Mouse (Mus musculus) liver, embryonic 11.5 days (tissue): ENCODE results near the gene Iqch. TPM values are rescaled to one million over a fixed set of nuclear protein-coding genes. Genes with fewer than 3 reads are reported as not detected.

ENCODE experiments used
- ATAC-seq: fragments of 200-750 bp; cut with Nextera tagmentation; replicated peaks from 2 replicates; pipeline ENCODE4 v1.8.0; 2017; ENCODE audit warnings: moderate number of reproducible peaks, mild to moderate bottlenecking, moderate TSS enrichment, moderate library complexity; ENCODE audit not compliant: low FRiP score
- DNase-seq: peaks from one replicate; pipeline ENCODE4 v3.0.0-alpha.2; 2017; ENCODE audit warnings: low spot score
- H3K27ac ChIP-seq: fragments of 300-500 bp; sonication (generic); 2 replicates; pipeline ENCODE4 v1.5.1; 2014; ENCODE audit warnings: mild to moderate bottlenecking, low read depth, low read length, control low read depth
- H3K27me3 ChIP-seq: fragments of 300-500 bp; sonication (generic); replicated peaks from 2 replicates; pipeline ENCODE4 v1.6.1; 2014; ENCODE audit warnings: low read length, mixed read lengths; ENCODE audit not compliant: control insufficient read depth, insufficient read depth
- H3K36me3 ChIP-seq: fragments of 300-500 bp; sonication (generic); 2 replicates; pipeline ENCODE4 v1.6.1; 2014; ENCODE audit warnings: mild to moderate bottlenecking, low read length, moderate library complexity, mixed read lengths; ENCODE audit not compliant: control insufficient read depth, insufficient read depth
- H3K4me1 ChIP-seq: fragments of 300-500 bp; sonication (generic); replicated peaks from 2 replicates; pipeline ENCODE4 v1.6.1; 2014; ENCODE audit warnings: low read length, mixed read lengths; ENCODE audit not compliant: control insufficient read depth, insufficient read depth
- H3K4me2 ChIP-seq: fragments of 300-500 bp; sonication (generic); 2 replicates; pipeline ENCODE4 v1.6.1; 2014; ENCODE audit warnings: mild to moderate bottlenecking, control low read depth, moderate library complexity
- H3K4me3 ChIP-seq: fragments of 300-500 bp; sonication (generic); 2 replicates; pipeline ENCODE4 v1.5.1; 2014; ENCODE audit warnings: low read depth, low read length, control low read depth
- H3K9ac ChIP-seq: fragments of 300-500 bp; sonication (generic); 2 replicates; pipeline ENCODE4 v1.6.1; 2014; ENCODE audit warnings: low read depth, low read length, control low read depth
- H3K9me3 ChIP-seq: fragments of 300-500 bp; sonication (generic); 2 replicates; pipeline ENCODE4 v1.6.1; 2016; ENCODE audit warnings: low read length, inconsistent platforms, mixed read lengths; ENCODE audit not compliant: control insufficient read depth
- WGBS: fragments of 180-500 bp; shearing (Covaris S2); extraction: QIAGEN DNeasy Blood & Tissue Kit; methylation state at CpG from one replicate; pipeline ENCODE4 v1.1.7; 2014; 5-methylcytosine and 5-hydroxymethylcytosine counted together
- polyA plus RNA-seq: library from polyadenylated mRNA; unstranded; fragments of >200 nt; fragmentation: Nextera tagmentation; extraction: Ambion mirVana; gene quantifications from 2 replicates; pipeline ENCODE4 v1.2.1, GENCODE M21; 2014

Gene Iqch
- polyA plus RNA-seq, 1 experiment from 2014 or later = 0.05 TPM

DNA sequence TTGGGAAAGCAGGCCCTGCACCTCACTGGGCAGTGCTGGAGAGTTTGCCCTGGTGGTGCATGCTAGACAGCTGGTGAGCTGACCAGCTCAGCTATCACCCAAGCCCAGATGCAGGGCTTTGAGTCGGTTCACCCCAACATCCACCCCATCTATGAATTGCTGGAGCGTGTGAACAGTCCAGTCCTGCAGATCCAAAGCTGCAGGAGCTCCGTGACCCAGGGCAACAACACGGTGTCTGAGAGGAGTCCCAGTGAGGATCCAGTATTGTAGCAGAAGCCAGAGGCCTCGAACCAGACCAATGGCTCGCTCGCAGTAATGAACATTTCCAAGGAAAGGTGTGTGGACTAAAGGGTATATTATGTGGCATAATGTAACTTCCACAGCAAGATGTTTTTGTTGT lies 61.0 kb downstream of the Iqch start:
- H3K4me3 ChIP-seq = no peak overlapping the region
- H3K9ac ChIP-seq = no peak overlapping the region
- WGBS = 79% methylated on average over 7 of the region's 7 CpGs
- DNase-seq (no peak), ATAC-seq (no peak)
- no peak overlapping the region for H3K4me2 ChIP-seq
- H3K4me1 ChIP-seq = no peaks in the 10 kb centered on the region
- H3K9me3 ChIP-seq = no peaks in the 10 kb centered on the region
- H3K27ac ChIP-seq = no peak overlapping the region
- no peaks in the 10 kb centered on the region for H3K27me3 ChIP-seq
- H3K36me3 ChIP-seq = no peaks in the 10 kb centered on the region

DNA sequence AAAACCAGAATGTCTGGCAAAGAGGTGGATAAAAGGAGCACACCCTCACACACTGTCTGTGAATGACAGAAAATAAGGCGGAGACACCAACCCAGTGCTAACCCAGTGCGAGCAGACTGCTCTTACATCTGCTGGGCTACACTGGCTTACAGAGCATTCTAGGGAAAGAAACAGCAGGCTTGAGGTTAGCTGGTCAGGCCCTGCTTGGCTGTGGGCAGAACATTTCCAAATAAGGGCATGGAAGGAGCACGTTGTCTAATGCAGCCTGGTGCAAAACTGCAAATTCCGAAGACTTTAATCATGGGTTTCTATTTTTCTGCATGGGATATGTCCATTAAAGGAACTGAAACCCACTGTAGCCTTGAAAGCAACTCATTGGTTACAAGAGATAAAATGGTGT lies 64.8 kb downstream of the Iqch start:
- Histone ChIP-seq H3K36me3 (no peaks in the 10 kb centered on the region), H3K4me2 (no peak overlapping the region), H3K27me3 (0 out of 2 replicates have a peak, but pooled peaks cover 3% of the 10 kb centered on the region), H3K9ac (no peak overlapping the region), H3K4me1 (no peaks in the 10 kb centered on the region; the same call in 1 of the 2 replicates), H3K9me3 (no peaks in the 10 kb centered on the region), H3K27ac (no peak overlapping the region), H3K4me3 (no peak overlapping the region)
- DNase-seq (no peak), ATAC-seq (no peak)
- WGBS = 70% methylated on average over 4 of the region's 4 CpGs

DNA sequence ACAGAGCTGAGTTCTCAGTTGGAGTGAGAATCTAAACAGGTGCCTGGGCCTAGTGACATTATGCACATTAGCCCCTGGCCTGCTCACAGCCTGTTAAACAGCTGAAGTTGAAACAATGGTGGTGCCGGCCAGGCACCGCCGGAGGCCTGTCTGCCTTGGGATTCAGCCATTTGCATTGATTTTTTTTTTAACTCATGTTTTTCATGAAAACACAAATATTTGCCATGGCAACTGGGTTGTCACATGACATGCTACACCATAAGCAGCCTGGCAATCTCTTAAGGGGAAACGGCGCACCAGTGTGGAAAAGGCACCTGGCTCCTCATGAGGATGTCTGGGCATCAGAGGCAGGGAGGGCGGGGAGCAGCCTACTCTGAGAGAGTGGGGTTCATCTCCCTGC lies 67.3 kb downstream of the Iqch start:
- DNase-seq (no peak), ATAC-seq (no peak)
- Histone ChIP-seq H3K27ac (no peak overlapping the region), H3K9me3 (no peaks in the 10 kb centered on the region), H3K27me3 (0 out of 2 replicates have a peak, but pooled peaks cover 3% of the 10 kb centered on the region), H3K4me1 (no peaks in the 10 kb centered on the region; the same call in 1 of the 2 replicates), H3K9ac (no peak overlapping the region), H3K36me3 (no peaks in the 10 kb centered on the region), H3K4me2 (no peak overlapping the region), H3K4me3 (no peak overlapping the region)
- 78% methylated on average over 6 of the region's 6 CpGs for WGBS

DNA sequence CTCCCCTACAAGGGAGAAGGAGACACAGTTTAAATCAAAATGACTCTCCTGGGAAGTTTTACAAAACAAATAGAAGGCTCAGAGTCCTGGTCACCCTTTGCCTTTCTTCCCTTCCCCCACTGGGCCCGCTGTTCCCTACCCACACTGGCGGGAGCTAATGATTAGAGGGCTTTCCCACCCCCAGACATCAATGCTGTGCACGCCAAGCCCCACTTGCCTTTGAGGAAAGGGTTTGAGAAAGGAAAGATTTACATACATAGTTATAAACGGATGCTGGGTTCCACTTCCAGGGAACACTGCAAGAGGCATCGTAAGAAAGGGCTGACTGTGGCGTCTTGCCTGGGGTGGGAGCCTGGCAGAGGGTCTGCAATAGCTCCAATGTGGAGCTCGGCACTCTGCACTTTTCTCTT lies 67.9 kb downstream of the Iqch start:
- Histone ChIP-seq H3K36me3 (no peaks in the 10 kb centered on the region), H3K27me3 (0 out of 2 replicates have a peak, but pooled peaks cover 3% of the 10 kb centered on the region), H3K27ac (no peak overlapping the region), H3K9ac (no peak overlapping the region), H3K4me3 (no peak overlapping the region), H3K4me1 (no peaks in the 10 kb centered on the region; the same call in 1 of the 2 replicates), H3K9me3 (no peaks in the 10 kb centered on the region), H3K4me2 (no peak overlapping the region)
- DNase-seq (no peak), ATAC-seq (no peak)
- WGBS = 48% methylated on average over 7 of the region's 7 CpGs

DNA sequence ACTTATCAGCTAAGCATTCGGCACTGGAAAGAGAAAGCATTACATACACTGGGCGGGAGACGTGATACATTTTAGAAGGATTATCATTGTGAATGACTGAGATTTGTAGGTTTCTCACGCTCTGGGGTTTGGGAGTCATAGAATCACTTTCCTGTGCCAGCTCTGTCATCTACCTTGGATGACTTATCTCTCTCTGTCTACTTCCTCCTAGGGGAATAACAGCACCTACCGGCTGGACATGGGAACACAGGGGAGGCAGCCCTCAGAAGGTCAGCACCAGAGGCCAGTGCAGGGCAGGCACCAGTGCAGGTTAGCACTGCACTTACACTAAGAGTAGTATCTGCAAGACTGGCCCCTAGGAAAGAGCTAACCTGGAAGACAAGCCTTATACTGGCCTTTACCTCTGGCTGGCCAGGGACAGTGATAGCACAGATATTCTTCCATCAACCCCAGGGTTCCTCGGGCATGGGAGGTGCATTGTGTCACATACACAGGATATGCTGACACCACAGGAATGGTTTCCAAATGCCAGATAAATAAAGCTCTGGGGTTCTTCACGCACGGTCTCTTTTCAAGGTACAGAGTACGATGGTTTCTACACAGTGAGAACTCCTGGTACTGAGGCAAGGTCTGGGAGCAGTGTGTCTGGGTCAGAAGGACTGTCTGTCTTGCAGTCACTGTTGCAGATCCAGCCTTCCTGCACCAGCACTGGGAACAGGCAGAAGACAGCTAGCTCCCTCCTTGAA lies 69.2 kb downstream of the Iqch start:
- Histone ChIP-seq H3K4me2 (no peak overlapping the region), H3K9me3 (no peaks in the 10 kb centered on the region), H3K27me3 (0 out of 2 replicates have a peak, but pooled peaks cover 3% of the 10 kb centered on the region), H3K36me3 (no peaks in the 10 kb centered on the region), H3K27ac (no peak overlapping the region), H3K4me1 (no peaks in the 10 kb centered on the region; the same call in 1 of the 2 replicates), H3K9ac (no peak overlapping the region), H3K4me3 (no peak overlapping the region)
- ATAC-seq (no peak), DNase-seq (no peak)
- 58% methylated on average over 9 of the region's 9 CpGs for WGBS

DNA sequence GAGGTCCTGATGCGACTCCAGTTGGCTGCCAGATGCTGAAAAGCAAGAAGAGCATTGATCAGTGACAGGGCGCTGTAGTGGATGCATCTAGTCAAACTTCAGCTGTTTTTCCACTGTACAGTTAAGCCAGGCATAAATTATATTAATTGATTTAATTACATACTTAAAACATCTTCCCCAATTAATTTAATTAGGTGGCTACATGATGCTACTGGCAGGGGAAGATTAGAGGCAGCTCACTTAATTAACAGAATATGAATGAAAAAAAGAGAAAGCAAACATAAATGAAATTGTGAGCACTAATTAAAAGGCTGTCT lies 78.4 kb downstream of the Iqch start:
- Histone ChIP-seq H3K4me3 (no peak overlapping the region), H3K4me1 (no peaks in the 10 kb centered on the region), H3K27me3 (no peaks in the 10 kb centered on the region), H3K36me3 (no peaks in the 10 kb centered on the region), H3K9ac (no peak overlapping the region), H3K4me2 (no peak overlapping the region), H3K9me3 (no peaks in the 10 kb centered on the region), H3K27ac (no peak overlapping the region)
- DNase-seq (no peak), ATAC-seq (no peak)
- 80% methylated on average over 2 of the region's 2 CpGs for WGBS

DNA sequence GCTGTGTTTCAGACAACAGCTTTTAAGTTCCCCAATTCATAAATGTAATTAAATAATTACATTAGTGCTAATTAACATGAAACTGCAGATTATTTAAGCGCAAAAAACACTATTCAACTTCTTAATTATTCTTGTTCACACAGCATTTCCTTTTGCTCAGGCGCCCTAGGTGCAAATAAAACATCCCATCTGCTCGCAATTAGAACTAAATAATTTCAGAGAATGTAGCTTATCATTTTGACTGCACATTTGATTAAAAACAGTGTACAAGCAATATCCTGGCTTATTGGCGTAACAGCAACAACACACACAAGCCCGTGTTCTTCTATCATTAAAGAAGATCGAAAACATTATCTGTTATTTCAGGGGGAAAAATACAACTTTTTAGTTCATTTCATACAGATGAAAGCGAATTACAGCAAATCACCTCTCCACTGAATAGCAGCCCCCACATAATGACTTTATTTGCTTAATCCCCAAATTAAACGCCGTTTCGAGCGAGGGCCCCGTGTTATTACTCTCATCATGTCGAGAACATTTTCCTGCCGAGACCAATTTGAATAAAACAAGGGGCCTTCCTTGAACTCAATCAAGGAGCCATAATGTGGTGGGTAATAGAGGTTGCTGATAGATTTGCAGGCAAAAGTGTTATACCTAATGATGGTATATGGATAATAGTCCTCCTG lies 78.9 kb downstream of the Iqch start:
- Histone ChIP-seq H3K36me3 (no peaks in the 10 kb centered on the region), H3K9me3 (no peaks in the 10 kb centered on the region), H3K27ac (no peak overlapping the region), H3K9ac (no peak overlapping the region), H3K27me3 (no peaks in the 10 kb centered on the region), H3K4me1 (no peaks in the 10 kb centered on the region), H3K4me2 (no peak overlapping the region), H3K4me3 (no peak overlapping the region)
- 84% methylated on average over 14 of the region's 14 CpGs for WGBS
- no peak for DNase-seq
- no peak for ATAC-seq

DNA sequence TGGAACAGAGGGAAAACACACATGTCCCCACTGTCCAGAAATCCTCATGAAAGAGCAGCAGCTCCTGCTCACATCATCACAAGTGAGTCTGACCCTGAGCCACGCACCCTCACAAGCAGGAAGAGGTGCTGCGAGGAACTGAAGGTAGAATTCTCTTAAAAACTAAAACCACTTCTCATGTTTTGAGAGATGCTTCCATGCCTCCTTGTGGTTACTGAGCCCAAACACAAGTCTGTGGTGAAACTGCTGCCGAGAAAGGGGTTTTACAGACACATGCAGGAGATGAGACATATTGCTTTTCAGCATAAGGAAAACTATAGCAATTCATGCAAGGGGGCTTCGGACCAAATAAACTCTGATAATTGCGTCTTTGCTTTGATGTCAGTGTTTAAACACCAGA lies 89.4 kb downstream of the Iqch start:
- DNase-seq = no peak
- Histone ChIP-seq H3K4me3 (no peak overlapping the region), H3K9ac (no peak overlapping the region), H3K9me3 (no peaks in the 10 kb centered on the region), H3K27me3 (no peaks in the 10 kb centered on the region), H3K4me1 (no peaks in the 10 kb centered on the region), H3K4me2 (no peak overlapping the region), H3K36me3 (no peaks in the 10 kb centered on the region), H3K27ac (no peak overlapping the region)
- WGBS = 55% methylated on average over 5 of the region's 5 CpGs
- ATAC-seq = no peak

DNA sequence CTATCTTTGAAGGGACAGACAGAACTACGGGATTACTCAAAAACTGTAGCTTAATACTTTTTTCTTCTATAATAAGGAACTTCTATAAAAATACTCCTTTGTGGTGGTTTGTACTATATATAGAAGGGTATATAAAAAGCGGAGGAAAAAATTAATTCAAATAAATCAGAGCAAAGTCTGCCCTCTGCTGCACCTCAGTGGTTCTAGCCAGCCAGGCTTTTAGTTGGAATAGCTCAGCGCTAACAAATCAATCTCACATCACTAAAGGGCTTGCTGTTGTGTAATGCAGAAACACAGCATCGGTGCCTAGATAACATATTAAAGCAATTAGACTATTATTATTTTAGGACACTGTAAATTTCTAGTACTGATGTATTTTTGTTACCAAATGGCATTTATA lies 91.3 kb downstream of the Iqch start:
- no peaks in the 10 kb centered on the region for H3K9me3 ChIP-seq
- no peaks in the 10 kb centered on the region for H3K4me1 ChIP-seq
- no peak for DNase-seq
- ATAC-seq = no peak
- no peak overlapping the region for H3K9ac ChIP-seq
- H3K27me3 ChIP-seq = no peaks in the 10 kb centered on the region
- no peaks in the 10 kb centered on the region for H3K36me3 ChIP-seq
- no peak overlapping the region for H3K4me2 ChIP-seq
- no peak overlapping the region for H3K4me3 ChIP-seq
- no peak overlapping the region for H3K27ac ChIP-seq
- WGBS = 74% methylated on average over 4 of the region's 4 CpGs
